Mouse (Mus musculus): ENCODE data around the gene Fam149a.

DNA sequence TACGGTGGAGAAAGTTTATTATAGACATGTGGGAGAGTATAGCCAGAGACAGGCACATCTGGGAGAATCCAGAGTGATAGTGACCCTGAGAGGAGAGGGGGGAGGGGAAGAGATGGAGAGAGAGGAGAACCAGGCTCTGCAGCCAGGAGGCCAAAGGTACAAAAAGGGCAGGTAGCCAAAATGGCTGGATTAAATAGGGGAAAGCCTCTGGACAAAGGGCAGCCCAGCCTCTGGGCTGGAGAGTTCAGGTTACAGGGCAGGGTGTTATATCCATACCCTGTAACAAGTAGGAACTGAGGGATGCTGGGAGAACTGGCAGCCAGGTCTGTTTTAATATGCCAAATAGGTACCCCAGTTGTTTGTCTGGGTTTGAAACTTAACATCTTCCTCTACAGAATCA lies 18.9 kb downstream of the Fam149a start:
- TF ChIP-seq GATA1 (IDR thresholded peaks at IDR 0.05; ENCODE audit: low read length) (no peak), TAL1 (IDR thresholded peaks at IDR 0.05; ENCODE audit: low read length) (no peak)

All from erythroblast, embryonic 14.5 days (primary cell).